Mouse (Mus musculus): ENCODE measurements around the gene Fam155a. TPM values are rescaled to one million over a fixed set of nuclear protein-coding genes. Genes with fewer than 3 reads are reported as not detected.

The Fam155a gene
- polyA plus RNA-seq, 1 experiment: 0.37 TPM

GRCm38 (mm10) chr8:9176974-9177373 is 594.0 kb downstream of the Fam155a start:
- Histone ChIP-seq H3K4me3 (ENCODE audit: low read depth, low read length) (no peak overlapping the region), H3K36me3 (ENCODE audit: control insufficient read depth, insufficient read depth, low read length) (no peaks in the 10 kb centered on the region), H3K27me3 (ENCODE audit: control insufficient read depth, insufficient read depth, low read length) (no peaks in the 10 kb centered on the region), H3K4me1 (ENCODE audit: control insufficient read depth, insufficient read depth, insufficient read length, low read length) (no peaks in the 10 kb centered on the region), H3K27ac (ENCODE audit: insufficient read depth, low read depth, low read length) (no peak overlapping the region)
- WGBS: 83% methylated on average over 7 of the region's 7 CpGs
- TF ChIP-seq CTCF (IDR thresholded peaks at IDR 0.05; ENCODE audit: extremely low read depth, insufficient read length, insufficient replicate concordance, low read depth, low read length) (no peak), POLR2A (IDR thresholded peaks at IDR 0.05; ENCODE audit: low read depth, low read length) (no peak)

GRCm38 (mm10) chr8:9174865-9175565 is 595.9 kb downstream of the Fam155a start:
- H3K27ac ChIP-seq (ENCODE audit: insufficient read depth, low read depth, low read length): no peak overlapping the region
- no peaks in the 10 kb centered on the region for H3K27me3 ChIP-seq (ENCODE audit: control insufficient read depth, insufficient read depth, low read length)
- H3K4me3 ChIP-seq (ENCODE audit: low read depth, low read length): no peak overlapping the region
- H3K4me1 ChIP-seq (ENCODE audit: control insufficient read depth, insufficient read depth, insufficient read length, low read length): no peaks in the 10 kb centered on the region
- WGBS: 20% methylated on average over 9 of the region's 9 CpGs
- TF ChIP-seq CTCF (IDR thresholded peaks at IDR 0.05; ENCODE audit: extremely low read depth, insufficient read length, insufficient replicate concordance, low read depth, low read length) (no peak), POLR2A (IDR thresholded peaks at IDR 0.05; ENCODE audit: low read depth, low read length) (no peak)
- H3K36me3 ChIP-seq (ENCODE audit: control insufficient read depth, insufficient read depth, low read length): no peaks in the 10 kb centered on the region

GRCm38 (mm10) chr8:9171848-9172247 is 599.1 kb downstream of the Fam155a start:
- TF ChIP-seq CTCF (IDR thresholded peaks at IDR 0.05; ENCODE audit: extremely low read depth, insufficient read length, insufficient replicate concordance, low read depth, low read length) (no peak), POLR2A (IDR thresholded peaks at IDR 0.05; ENCODE audit: low read depth, low read length) (no peak)
- WGBS: 62% methylated on average over 5 of the region's 5 CpGs
- H3K27me3 ChIP-seq (ENCODE audit: control insufficient read depth, insufficient read depth, low read length): no peaks in the 10 kb centered on the region
- no peaks in the 10 kb centered on the region for H3K36me3 ChIP-seq (ENCODE audit: control insufficient read depth, insufficient read depth, low read length)
- no peaks in the 10 kb centered on the region for H3K4me1 ChIP-seq (ENCODE audit: control insufficient read depth, insufficient read depth, insufficient read length, low read length)
- no peak overlapping the region for H3K27ac ChIP-seq (ENCODE audit: insufficient read depth, low read depth, low read length)
- no peak overlapping the region for H3K4me3 ChIP-seq (ENCODE audit: low read depth, low read length)

- Histone ChIP-seq H3K36me3 (ENCODE audit: control insufficient read depth, insufficient read depth, low read length) (no peaks in the 10 kb centered on the region), H3K27me3 (ENCODE audit: control insufficient read depth, insufficient read depth, low read length) (no peaks in the 10 kb centered on the region), H3K4me3 (ENCODE audit: low read depth, low read length) (no peak overlapping the region), H3K27ac (ENCODE audit: insufficient read depth, low read depth, low read length) (no peak overlapping the region), H3K4me1 (ENCODE audit: control insufficient read depth, insufficient read depth, insufficient read length, low read length) (no peaks in the 10 kb centered on the region)
- 29% methylated on average over 10 of the region's 10 CpGs for WGBS
- no peak for TF ChIP-seq CTCF (IDR thresholded peaks at IDR 0.05; ENCODE audit: extremely low read depth, insufficient read length, insufficient replicate concordance, low read depth, low read length)
- TF ChIP-seq POLR2A (IDR thresholded peaks at IDR 0.05; ENCODE audit: low read depth, low read length): no peak
These were observed 603.0 kb downstream of the Fam155a start for GRCm38 (mm10) chr8:9167995-9168394.

- TF ChIP-seq POLR2A (IDR thresholded peaks at IDR 0.05; ENCODE audit: low read depth, low read length) (no peak), CTCF (IDR thresholded peaks at IDR 0.05; ENCODE audit: extremely low read depth, insufficient read length, insufficient replicate concordance, low read depth, low read length) (no peak)
- no peak overlapping the region for H3K27ac ChIP-seq (ENCODE audit: insufficient read depth, low read depth, low read length)
- H3K36me3 ChIP-seq (ENCODE audit: control insufficient read depth, insufficient read depth, low read length): no peaks in the 10 kb centered on the region
- 83% methylated on average over 4 of the region's 4 CpGs for WGBS
- H3K27me3 ChIP-seq (ENCODE audit: control insufficient read depth, insufficient read depth, low read length): no peaks in the 10 kb centered on the region
- no peak overlapping the region for H3K4me3 ChIP-seq (ENCODE audit: low read depth, low read length)
- no peaks in the 10 kb centered on the region for H3K4me1 ChIP-seq (ENCODE audit: control insufficient read depth, insufficient read depth, insufficient read length, low read length)
These were observed 609.4 kb downstream of the Fam155a start for GRCm38 (mm10) chr8:9161606-9162005.

- TF ChIP-seq CTCF (IDR thresholded peaks at IDR 0.05; ENCODE audit: extremely low read depth, insufficient read length, insufficient replicate concordance, low read depth, low read length) (no peak), POLR2A (IDR thresholded peaks at IDR 0.05; ENCODE audit: low read depth, low read length) (no peak)
- Histone ChIP-seq H3K36me3 (ENCODE audit: control insufficient read depth, insufficient read depth, low read length) (no peaks in the 10 kb centered on the region), H3K4me3 (ENCODE audit: low read depth, low read length) (no peak overlapping the region), H3K27ac (ENCODE audit: insufficient read depth, low read depth, low read length) (no peak overlapping the region), H3K4me1 (ENCODE audit: control insufficient read depth, insufficient read depth, insufficient read length, low read length) (no peaks in the 10 kb centered on the region), H3K27me3 (ENCODE audit: control insufficient read depth, insufficient read depth, low read length) (no peaks in the 10 kb centered on the region)
- WGBS: 84% methylated on average over 7 of the region's 7 CpGs
These were observed 611.6 kb downstream of the Fam155a start for GRCm38 (mm10) chr8:9159322-9159721.

- no peak overlapping the region for H3K27ac ChIP-seq (ENCODE audit: insufficient read depth, low read depth, low read length)
- TF ChIP-seq CTCF (IDR thresholded peaks at IDR 0.05; ENCODE audit: extremely low read depth, insufficient read length, insufficient replicate concordance, low read depth, low read length) (no peak), POLR2A (IDR thresholded peaks at IDR 0.05; ENCODE audit: low read depth, low read length) (no peak)
- no peaks in the 10 kb centered on the region for H3K27me3 ChIP-seq (ENCODE audit: control insufficient read depth, insufficient read depth, low read length)
- H3K4me1 ChIP-seq (ENCODE audit: control insufficient read depth, insufficient read depth, insufficient read length, low read length): no peaks in the 10 kb centered on the region
- no peaks in the 10 kb centered on the region for H3K36me3 ChIP-seq (ENCODE audit: control insufficient read depth, insufficient read depth, low read length)
- H3K4me3 ChIP-seq (ENCODE audit: low read depth, low read length): no peak overlapping the region
- 88% methylated on average over 13 of the region's 13 CpGs for WGBS
These were observed 612.3 kb downstream of the Fam155a start for GRCm38 (mm10) chr8:9158652-9159051.
